Mouse (Mus musculus): ENCODE results near the gene Gnl1. TPM values are rescaled to one million over a fixed set of nuclear protein-coding genes. Genes with fewer than 3 reads are reported as not detected.
A peak's percentile ranks its signal among the peaks of the same experiment; 100 is the strongest.
"Not testable (repeated sequence)": the region's sequence is repeated elsewhere in the genome, so short reads cannot be mapped to it uniquely, and the experiment has no call there.

Gene Gnl1
- polyA plus RNA-seq, 1 experiment from 2014 or later = 50.5 TPM

DNA sequence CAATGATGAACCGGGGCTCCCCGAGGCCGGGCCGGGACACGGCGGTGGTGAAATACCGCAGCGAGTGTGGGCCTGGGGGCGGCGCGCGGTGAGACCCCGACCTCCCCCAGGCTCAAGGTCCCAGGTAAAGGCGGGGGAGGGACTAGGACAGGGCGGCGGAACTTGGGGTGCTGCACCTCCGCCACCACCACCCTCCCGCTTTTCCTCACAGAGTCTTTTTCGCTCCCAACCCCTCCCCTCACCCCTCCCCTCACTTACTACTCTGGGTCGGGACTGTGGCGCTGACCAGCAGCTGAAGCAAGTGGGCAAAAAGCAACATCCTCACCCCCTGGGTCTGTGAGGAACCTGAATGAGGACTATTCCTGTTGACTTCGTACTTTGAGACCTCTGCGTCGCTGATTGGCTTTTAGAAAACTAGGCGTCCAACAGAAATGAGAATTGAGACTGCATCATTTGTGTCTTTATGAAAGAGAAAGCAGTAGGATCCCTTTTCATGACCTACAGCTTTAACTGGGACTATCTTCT, 52.8 kb downstream of the Gnl1 start, which contains the start of gene H2-T23:
Gene H2-T23, minus strand, starts transcription at position 505 of the 525 bp plus-strand sequence.
- H3K36me3 ChIP-seq; H3K4me1 ChIP-seq (replicated peaks); H3K27me3 ChIP-seq (ENCODE audit: insufficient read depth, poor library complexity, severe bottlenecking); H3K9me3 ChIP-seq: not testable (repeated sequence)
- WGBS = under 1% methylated on average over 25 of the region's 25 CpGs
- Histone ChIP-seq H3K27ac (peak within 1 kb of the TSS; percentile 73), H3K4me3 (peak within 1 kb of the TSS; percentile 59)
- peak; percentile 44 for DNase-seq (ENCODE audit: low spot score)

DNA sequence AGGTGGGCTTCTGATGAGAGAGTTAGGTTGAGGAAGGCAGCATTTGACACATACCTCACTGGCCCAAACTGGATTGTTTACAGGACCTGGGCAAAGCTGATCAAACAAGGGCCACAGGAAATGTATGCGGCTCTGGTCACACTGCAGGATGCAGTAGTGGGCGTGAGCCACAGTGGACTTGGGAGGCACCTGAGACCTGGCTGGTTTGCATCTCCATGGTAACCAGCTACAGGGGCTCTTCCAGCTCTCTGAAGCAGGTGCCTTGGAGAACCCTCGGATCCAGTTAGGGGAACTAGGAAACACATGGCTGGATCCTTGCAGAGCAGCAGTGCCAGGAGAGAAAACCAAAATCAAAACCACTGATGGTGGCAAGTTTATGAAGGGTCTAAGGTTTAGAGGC, 54.9 kb downstream of the Gnl1 start:
- H3K27ac ChIP-seq; H3K4me3 ChIP-seq; DNase-seq (ENCODE audit: low spot score); H3K36me3 ChIP-seq; H3K9me3 ChIP-seq; H3K4me1 ChIP-seq (replicated peaks); H3K27me3 ChIP-seq (ENCODE audit: insufficient read depth, poor library complexity, severe bottlenecking): not testable (repeated sequence)
- WGBS = 57% methylated on average over 3 of the region's 3 CpGs

DNA sequence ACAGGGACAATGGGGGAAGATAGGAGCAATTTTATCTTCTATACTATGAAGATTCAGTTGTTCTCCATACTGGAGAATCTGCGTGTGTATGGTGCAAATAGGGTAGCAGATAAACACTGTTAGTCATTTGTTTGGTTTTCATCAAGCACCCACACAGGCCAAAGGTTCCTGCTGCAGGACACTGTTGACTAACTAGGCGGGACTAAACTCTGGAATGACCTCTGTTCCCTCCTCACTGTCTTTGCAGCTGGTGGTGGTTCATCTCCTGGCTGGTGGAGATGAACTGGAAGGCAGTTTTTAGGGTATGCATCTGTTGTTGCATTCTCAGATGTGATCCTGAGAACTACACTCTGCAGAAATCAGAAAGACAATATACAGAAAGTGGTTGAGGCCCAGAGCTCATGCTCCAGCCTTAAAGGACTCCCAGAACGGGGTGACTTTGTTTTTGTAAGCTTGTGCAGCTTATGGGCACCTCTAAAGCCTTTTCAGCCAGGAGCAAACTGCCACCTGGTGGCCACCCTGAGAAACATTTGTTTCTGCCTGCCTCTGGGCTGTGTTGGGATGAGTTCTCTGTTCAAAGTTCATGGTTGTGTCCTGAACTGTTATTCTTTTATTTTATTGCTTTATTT, 55.5 kb downstream of the Gnl1 start:
- H3K4me3 ChIP-seq; DNase-seq (ENCODE audit: low spot score); H3K36me3 ChIP-seq; H3K27me3 ChIP-seq (ENCODE audit: insufficient read depth, poor library complexity, severe bottlenecking); H3K4me1 ChIP-seq (replicated peaks); H3K27ac ChIP-seq; H3K9me3 ChIP-seq: not testable (repeated sequence)
- 40% methylated on average over 3 of the region's 3 CpGs for WGBS

DNA sequence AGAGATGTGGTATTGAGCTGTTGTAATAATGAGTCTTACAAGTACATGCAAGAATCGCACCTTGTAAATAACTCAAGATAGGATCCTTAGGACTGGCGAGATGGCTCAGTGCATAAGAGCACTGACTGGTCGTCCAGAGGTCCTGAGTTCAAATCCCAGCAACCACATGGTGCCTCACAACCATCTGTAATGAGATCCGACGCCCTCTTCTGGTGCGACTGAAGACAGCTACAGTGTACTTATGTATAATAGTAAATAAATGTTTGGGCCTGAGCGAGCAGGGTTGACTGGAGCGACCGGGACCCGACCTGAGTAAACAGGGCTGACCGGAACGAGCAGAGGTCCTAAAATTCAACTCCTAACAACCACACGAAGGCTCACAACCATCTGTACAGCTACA, 56.5 kb downstream of the Gnl1 start:
- 85% methylated on average over 13 of the region's 13 CpGs for WGBS
- DNase-seq (ENCODE audit: low spot score); H3K4me3 ChIP-seq; H3K4me1 ChIP-seq (replicated peaks); H3K9me3 ChIP-seq; H3K27ac ChIP-seq; H3K36me3 ChIP-seq: not testable (repeated sequence)
- H3K27me3 ChIP-seq (ENCODE audit: insufficient read depth, poor library complexity, severe bottlenecking) = peaks cover 15% of the 10 kb centered on the region

MicroRNAs within 50 kb of the gene (microRNA counts, 519-probe panel; counts per million panel counts)
- 1,255 counts per million, percentile 77 among the panel's probes with 10 or more counts for microRNA mmu-miR-877

Other genes with a start within 250 kb of the Gnl1 start
- 3.8 and 4.8 TPM in 2 replicates for gene Ier3, start 158.2 kb upstream of the Gnl1 start, polyA plus RNA-seq (2016; fragmentation: Nextera tagmentation; extraction: Ambion mirVana)
- 58.4 and 63.7 TPM in 2 replicates for gene Flot1, start 156.6 kb upstream of the Gnl1 start, polyA plus RNA-seq (2016; fragmentation: Nextera tagmentation; extraction: Ambion mirVana)
- 1,604 and 1,655 TPM in 2 replicates for gene Tubb5, start 141.5 kb upstream of the Gnl1 start, polyA plus RNA-seq (2016; fragmentation: Nextera tagmentation; extraction: Ambion mirVana)
- gene Mdc1, start 138.3 kb upstream of the Gnl1 start, polyA plus RNA-seq (2016; fragmentation: Nextera tagmentation; extraction: Ambion mirVana) = 18.3 and 20.7 TPM in 2 replicates
- 70.1 and 75.9 TPM in 2 replicates for gene Nrm, start 118.5 kb upstream of the Gnl1 start, polyA plus RNA-seq (2016; fragmentation: Nextera tagmentation; extraction: Ambion mirVana)
- gene Ppp1r18, start 114.3 kb upstream of the Gnl1 start, polyA plus RNA-seq (2016; fragmentation: Nextera tagmentation; extraction: Ambion mirVana) = 29.6 and 32.2 TPM in 2 replicates
- 53.0 and 58.9 TPM in 2 replicates for gene Dhx16, start 100.0 kb upstream of the Gnl1 start, polyA plus RNA-seq (2016; fragmentation: Nextera tagmentation; extraction: Ambion mirVana)
- gene 2310061I04Rik, start 82.4 kb upstream of the Gnl1 start, polyA plus RNA-seq (2016; fragmentation: Nextera tagmentation; extraction: Ambion mirVana) = 27.7 and 29.7 TPM in 2 replicates
- 136 and 227 TPM in 2 replicates for gene Atat1, start 69.8 kb upstream of the Gnl1 start, polyA plus RNA-seq (2016; fragmentation: Nextera tagmentation; extraction: Ambion mirVana)
- gene Mrps18b, start 63.5 kb upstream of the Gnl1 start, polyA plus RNA-seq (2016; fragmentation: Nextera tagmentation; extraction: Ambion mirVana) = 75.7 and 88.1 TPM in 2 replicates
- 59.9 and 64.5 TPM in 2 replicates for gene Ppp1r10, start 63.4 kb upstream of the Gnl1 start, polyA plus RNA-seq (2016; fragmentation: Nextera tagmentation; extraction: Ambion mirVana)
- gene Abcf1, start 10.1 kb upstream of the Gnl1 start, polyA plus RNA-seq (2016; fragmentation: Nextera tagmentation; extraction: Ambion mirVana) = 105 and 116 TPM in 2 replicates
- 46.1 and 52.0 TPM in 2 replicates for gene Prr3, start 385 bp downstream of the Gnl1 start, polyA plus RNA-seq (2016; fragmentation: Nextera tagmentation; extraction: Ambion mirVana)
- 4.3 and 4.9 TPM in 2 replicates for gene H2-T24, start 40.7 kb downstream of the Gnl1 start, polyA plus RNA-seq (2016; fragmentation: Nextera tagmentation; extraction: Ambion mirVana)
- gene H2-T23, start 53.0 kb downstream of the Gnl1 start, polyA plus RNA-seq (2016; fragmentation: Nextera tagmentation; extraction: Ambion mirVana) = 4.0 and 4.2 TPM in 2 replicates
- gene H2-T22, start 62.9 kb downstream of the Gnl1 start, polyA plus RNA-seq (2016; fragmentation: Nextera tagmentation; extraction: Ambion mirVana) = 7.4 and 8.9 TPM in 2 replicates
- gene Gm6034, start 63.1 kb downstream of the Gnl1 start, polyA plus RNA-seq (2016; fragmentation: Nextera tagmentation; extraction: Ambion mirVana) = not detected in 2 replicates
- not detected in 2 replicates for gene Gm11127, start 78.5 kb downstream of the Gnl1 start, polyA plus RNA-seq (2016; fragmentation: Nextera tagmentation; extraction: Ambion mirVana)
- not detected in 2 replicates for gene Gm19684, start 141.8 kb downstream of the Gnl1 start, polyA plus RNA-seq (2016; fragmentation: Nextera tagmentation; extraction: Ambion mirVana)
- not detected in 2 replicates for gene Gm7030, start 149.6 kb downstream of the Gnl1 start, polyA plus RNA-seq (2016; fragmentation: Nextera tagmentation; extraction: Ambion mirVana)
- 0.22 TPM in 1 of 2 replicates, not detected in the other for gene Gm8909, start 188.7 kb downstream of the Gnl1 start, polyA plus RNA-seq (2016; fragmentation: Nextera tagmentation; extraction: Ambion mirVana)
- not detected in 2 replicates for gene H2-T3, start 210.4 kb downstream of the Gnl1 start, polyA plus RNA-seq (2016; fragmentation: Nextera tagmentation; extraction: Ambion mirVana)